Comparison of ENCODE assay signal across 9 mouse cellular contexts in genomic region chr15:83562626-83563270, GRCm38 (mm10). TPM values are rescaled to one million over a fixed set of nuclear protein-coding genes. Genes with fewer than 3 reads are reported as not detected.
DNase-seq lines count a peak whose midpoint lies in the region; ATAC-seq and TF ChIP-seq lines count a peak whose summit lies in the region.
"Had no signal": no experiment of that assay in that cellular context is flagged by ENCODE, and none has a peak within 500 bp of the region (broad histone marks: within the 10 kb centered on the region; RNA-seq: fewer than 3 reads in every experiment).

No protein-coding gene starts in this region.

- H3K9ac ChIP-seq in ES-Bruce4 (ENCODE audit: low read depth, poor library complexity, severe bottlenecking), result no peak overlapping the region
- no peak overlapping the region for H3K9ac ChIP-seq in lung, postnatal 0 days (replicated peaks; ENCODE audit: low read depth)

- peaks cover 2% of the 10 kb centered on the region for H3K4me1 ChIP-seq in ES-Bruce4 (ENCODE audit: control insufficient read depth, insufficient read depth, low read length)
- H3K4me1 ChIP-seq in bone marrow macrophage, adult 2 months (ENCODE audit: control insufficient read depth, insufficient read depth, low read length), result peaks cover 39% of the 10 kb centered on the region
- H3K4me1 ChIP-seq in hindbrain, embryonic 10.5 days (replicated peaks), result peaks cover 22% of the 10 kb centered on the region
- H3K4me1 ChIP-seq in lung, postnatal 0 days (ENCODE audit: insufficient read depth, low read depth, low read length), result no peaks in the 10 kb centered on the region; the same call in 1 of the 2 replicates

- TF ChIP-seq EP300 in ES-Bruce4 (IDR thresholded peaks at IDR 0.05; ENCODE audit: insufficient read depth, low read depth, low read length), result no peak
- peak; percentile 36; the same call in 1 of the 2 replicates for TF ChIP-seq EP300 in lung, postnatal 0 days (IDR thresholded peaks at IDR 0.05)

- no peaks in the 10 kb centered on the region for H3K36me3 ChIP-seq in ES-Bruce4 (ENCODE audit: control insufficient read depth, insufficient read depth, low read length, poor library complexity, severe bottlenecking)
- H3K36me3 ChIP-seq in hindbrain, embryonic 10.5 days, result no peaks in the 10 kb centered on the region
- no peaks in the 10 kb centered on the region for H3K36me3 ChIP-seq in lung, postnatal 0 days (ENCODE audit: insufficient read depth, low read length)

- 32% methylated on average over 15 of the region's 15 CpGs for WGBS in hindbrain, embryonic 10.5 days
- 26% methylated on average over 15 of the region's 15 CpGs for WGBS in lung, postnatal 0 days

- peak overlapping the region; percentile 2; the same call in 1 of the 2 replicates for H3K4me3 ChIP-seq in ES-Bruce4 (ENCODE audit: low read depth, low read length)
- H3K4me3 ChIP-seq in bone marrow macrophage, adult 2 months (ENCODE audit: insufficient read depth, low read length), result peak overlapping the region; percentile 86
- H3K4me3 ChIP-seq in hindbrain, embryonic 10.5 days, result peak overlapping the region; percentile 59
- H3K4me3 ChIP-seq in lung, postnatal 0 days (ENCODE audit: low read depth, low read length), result peak overlapping the region; percentile 65

- no peaks in the 10 kb centered on the region for H3K9me3 ChIP-seq in ES-Bruce4 (replicated peaks; ENCODE audit: control insufficient read depth, insufficient read depth, low read length, poor library complexity, severe bottlenecking)
- no peaks in the 10 kb centered on the region for H3K9me3 ChIP-seq in hindbrain, embryonic 10.5 days
- no peaks in the 10 kb centered on the region for H3K9me3 ChIP-seq in lung, postnatal 0 days (ENCODE audit: low read length)

- peak; percentile 34 for DNase-seq in forelimb bud, embryonic 11.5 days (ENCODE audit: low read depth, low spot score)
- peak; percentile 21 for DNase-seq in hindbrain, embryonic 10.5 days (ENCODE audit: low spot score)
- DNase-seq in layer of hippocampus, adult 8-10 months (ENCODE audit: low spot score in 2 of 2), result peak; percentile 73 to 75
- DNase-seq in lung, postnatal 0 days (ENCODE audit: low spot score), result peak; percentile 94
- peak; percentile 76 for DNase-seq in ovary, postnatal 36 days (ENCODE audit: low spot score)
- peak; percentile 86 for DNase-seq in thymus, postnatal 25 days

- no peak for TF ChIP-seq POLR2A in ES-Bruce4 (IDR thresholded peaks at IDR 0.05; ENCODE audit: insufficient read depth, low read length)
- no peak for TF ChIP-seq POLR2A in bone marrow macrophage, adult 2 months (IDR thresholded peaks at IDR 0.05; ENCODE audit: borderline replicate concordance, low read depth, low read length)

- no peak for TF ChIP-seq CTCF in ES-Bruce4 (IDR thresholded peaks at IDR 0.05; ENCODE audit: low read depth, low read length)
- TF ChIP-seq CTCF in bone marrow macrophage, adult 2 months (IDR thresholded peaks at IDR 0.05; ENCODE audit: low read depth, low read length), result no peak
- no peak for TF ChIP-seq CTCF in lung, postnatal 0 days (IDR thresholded peaks at IDR 0.05)

- H3K4me2 ChIP-seq in lung, postnatal 0 days (replicated peaks; ENCODE audit: low read depth, low read length), result peak overlapping the region; percentile 98

- peak overlapping the region; percentile 1; the same call in 1 of the 2 replicates for H3K27ac ChIP-seq in ES-Bruce4 (ENCODE audit: insufficient read depth, low read length)
- peak overlapping the region; percentile 52 for H3K27ac ChIP-seq in bone marrow macrophage, adult 2 months (ENCODE audit: insufficient read depth, low read depth, low read length)
- no peak overlapping the region for H3K27ac ChIP-seq in hindbrain, embryonic 10.5 days
- peak overlapping the region; percentile 91 for H3K27ac ChIP-seq in lung, postnatal 0 days (ENCODE audit: low read length)

- peak; percentile 83 for ATAC-seq in lung, postnatal 0 days

- H3K27me3 ChIP-seq in ES-Bruce4 (ENCODE audit: control insufficient read depth, insufficient read depth, low read length, poor library complexity, severe bottlenecking), result no peaks in the 10 kb centered on the region
- H3K27me3 ChIP-seq in hindbrain, embryonic 10.5 days (ENCODE audit: insufficient read depth, poor library complexity, severe bottlenecking), result peaks cover 18% of the 10 kb centered on the region
- no peaks in the 10 kb centered on the region for H3K27me3 ChIP-seq in lung, postnatal 0 days (replicated peaks; ENCODE audit: insufficient read depth, low read length)

RNA-seq across cellular contexts. Expression of gene Tspo, which starts 0.6 kb away (rescaled TPM):
- 25.9 and 31.9 TPM in 2 replicates for polyA plus RNA-seq in ES-Bruce4 (2011; ENCODE audit: insufficient read depth, insufficient read length, low read depth, missing spikeins)
- polyA plus RNA-seq in bone marrow macrophage, adult 2 months (2012; ENCODE audit: insufficient read depth, insufficient read length, missing spikeins), result 203 and 204 TPM in 2 replicates
- 40.7 TPM in 2 replicates for polyA plus RNA-seq in hindbrain, embryonic 10.5 days (2016; fragmentation: Nextera tagmentation; extraction: Ambion mirVana)
- total RNA-seq in layer of hippocampus, adult 8-10 months (2022), result 10 to 100 TPM in 2 of 4 experiments, 1 to 10 TPM in 2; 7.0 to 23.0 (median 12.5) TPM
- 343 and 439 TPM in 2 replicates for polyA plus RNA-seq in lung, postnatal 0 days (2015; fragmentation: Nextera tagmentation; extraction: Ambion mirVana)

RNA-seq across cellular contexts. Expression of gene Mcat, which starts 0.8 kb away (rescaled TPM):
- polyA plus RNA-seq in ES-Bruce4 (2011; ENCODE audit: insufficient read depth, insufficient read length, low read depth, missing spikeins), result 25.1 and 28.1 TPM in 2 replicates
- polyA plus RNA-seq in bone marrow macrophage, adult 2 months (2012; ENCODE audit: insufficient read depth, insufficient read length, missing spikeins), result 7.3 and 8.6 TPM in 2 replicates
- 48.4 and 49.0 TPM in 2 replicates for polyA plus RNA-seq in hindbrain, embryonic 10.5 days (2016; fragmentation: Nextera tagmentation; extraction: Ambion mirVana)
- 10 to 100 TPM; 24.6 to 28.3 (median 26.9) TPM for total RNA-seq in layer of hippocampus, adult 8-10 months (2022)
- 22.8 and 24.7 TPM in 2 replicates for polyA plus RNA-seq in lung, postnatal 0 days (2015; fragmentation: Nextera tagmentation; extraction: Ambion mirVana)

RNA-seq across cellular contexts. Expression of gene Ttll12, which starts 32.2 kb away (rescaled TPM):
- 33.7 and 35.0 TPM in 2 replicates for polyA plus RNA-seq in ES-Bruce4 (2011; ENCODE audit: insufficient read depth, insufficient read length, low read depth, missing spikeins)
- 11.2 and 14.1 TPM in 2 replicates for polyA plus RNA-seq in bone marrow macrophage, adult 2 months (2012; ENCODE audit: insufficient read depth, insufficient read length, missing spikeins)
- polyA plus RNA-seq in hindbrain, embryonic 10.5 days (2016; fragmentation: Nextera tagmentation; extraction: Ambion mirVana), result 59.1 and 59.6 TPM in 2 replicates
- 10 to 100 TPM in 3 of 4 experiments, 1 to 10 TPM in 1; 9.5 to 13.3 (median 11.7) TPM for total RNA-seq in layer of hippocampus, adult 8-10 months (2022)
- 12.3 TPM in 2 replicates for polyA plus RNA-seq in lung, postnatal 0 days (2015; fragmentation: Nextera tagmentation; extraction: Ambion mirVana)

RNA-seq across cellular contexts. Expression of gene Bik, which starts 36.1 kb away (rescaled TPM):
- 3.7 and 6.5 TPM in 2 replicates for polyA plus RNA-seq in ES-Bruce4 (2011; ENCODE audit: insufficient read depth, insufficient read length, low read depth, missing spikeins)
- 1.2 TPM in 1 of 2 replicates, not detected in the other for polyA plus RNA-seq in bone marrow macrophage, adult 2 months (2012; ENCODE audit: insufficient read depth, insufficient read length, missing spikeins)
- polyA plus RNA-seq in hindbrain, embryonic 10.5 days (2016; fragmentation: Nextera tagmentation; extraction: Ambion mirVana), result 2.2 and 4.1 TPM in 2 replicates
- total RNA-seq in layer of hippocampus, adult 8-10 months (2022), result under 1 TPM in 3 of 4 experiments, not detected in 1; 0.40 to 0.66 (median 0.47) TPM
- polyA plus RNA-seq in lung, postnatal 0 days (2015; fragmentation: Nextera tagmentation; extraction: Ambion mirVana), result 33.8 and 34.6 TPM in 2 replicates
- total RNA-seq: left cerebral cortex, postnatal 10 days had no signal

RNA-seq across cellular contexts. Expression of gene Ttll1, which starts 52.1 kb away (rescaled TPM):
- 13.6 and 19.1 TPM in 2 replicates for polyA plus RNA-seq in ES-Bruce4 (2011; ENCODE audit: insufficient read depth, insufficient read length, low read depth, missing spikeins)
- 7.2 and 9.1 TPM in 2 replicates for polyA plus RNA-seq in bone marrow macrophage, adult 2 months (2012; ENCODE audit: insufficient read depth, insufficient read length, missing spikeins)
- polyA plus RNA-seq in hindbrain, embryonic 10.5 days (2016; fragmentation: Nextera tagmentation; extraction: Ambion mirVana), result 38.0 and 50.4 TPM in 2 replicates
- total RNA-seq in layer of hippocampus, adult 8-10 months (2022), result 10 to 100 TPM; 32.0 to 40.0 (median 36.2) TPM
- 13.8 and 13.9 TPM in 2 replicates for polyA plus RNA-seq in lung, postnatal 0 days (2015; fragmentation: Nextera tagmentation; extraction: Ambion mirVana)

Comparison
In these comparisons a context has a peak if more than half of its experiments do, and no peak if none do; other contexts are left out.
1. H3K4me3 ChIP-seq: peak in every context shown above with its lines; median percentile 86 in bone marrow macrophage, adult 2 months; 65 in lung, postnatal 0 days; 59 in hindbrain, embryonic 10.5 days; 2 in ES-Bruce4.
2. DNase-seq: peak in every context shown above with its lines; median percentile 94 in lung, postnatal 0 days; 86 in thymus, postnatal 25 days; 76 in ovary, postnatal 36 days; 74 in layer of hippocampus, adult 8-10 months; 34 in forelimb bud, embryonic 11.5 days; 21 in hindbrain, embryonic 10.5 days.